Mouse (Mus musculus) heart, adult 2 months (tissue): ENCODE measurements around the gene Nek6.

Experiments used
- CTCF ChIP-seq: fragments of 200-600 bp; IDR thresholded peaks from 2 replicates; pipeline ENCODE4 v1.8.1; 2022; ENCODE audit warnings: antibody characterized with exemption, mild to moderate bottlenecking, moderate library complexity
- POLR2A ChIP-seq: fragments of 200-500 bp; IDR thresholded peaks from 2 replicates; pipeline ENCODE4 v1.6.1; 2011; ENCODE audit warnings: mild to moderate bottlenecking, low read depth, low read length, control low read depth; ENCODE audit not compliant: insufficient read depth

GRCm38 (mm10) chr2:38554226-38554995 is 43.0 kb downstream of the Nek6 start:
- TF ChIP-seq CTCF: no peak
- TF ChIP-seq POLR2A: no peak
